Mouse (Mus musculus): ENCODE measurements around the gene Tbc1d12. TPM values are rescaled to one million over a fixed set of nuclear protein-coding genes. Genes with fewer than 3 reads are reported as not detected.

The Tbc1d12 gene
- 5.6 and 5.8 TPM in 2 replicates for polyA plus RNA-seq (2015; fragmentation: Nextera tagmentation; extraction: Ambion mirVana)

GRCm38 (mm10) chr19:38836438-38837170 lies at the start of gene Tbc1d12:
TSS of gene Tbc1d12 (plus strand) at chr19:38836579.
- Histone ChIP-seq H3K27me3 (replicated peaks; ENCODE audit: control insufficient read depth, insufficient read depth, low read length) (no peaks in the 10 kb centered on the region), H3K4me1 (ENCODE audit: control insufficient read depth, insufficient read depth, low read depth, low read length) (peaks cover 15% of the 10 kb centered on the region), H3K9ac (ENCODE audit: low read depth, low read length) (peak within 1 kb of the TSS; percentile 96), H3K4me2 (ENCODE audit: low read length) (peak within 1 kb of the TSS; percentile 64), H3K4me3 (ENCODE audit: low read length) (peak within 1 kb of the TSS; percentile 99), H3K36me3 (ENCODE audit: control insufficient read depth, insufficient read depth, low read length) (no peaks in the 10 kb centered on the region), H3K9me3 (ENCODE audit: control insufficient read depth, low read length) (no peaks in the 10 kb centered on the region), H3K27ac (ENCODE audit: low read depth, low read length) (peak within 1 kb of the TSS; percentile 85)
- 0% methylated on average over 47 of the region's 101 CpGs for WGBS
- ATAC-seq: peak; percentile 97

DNA sequence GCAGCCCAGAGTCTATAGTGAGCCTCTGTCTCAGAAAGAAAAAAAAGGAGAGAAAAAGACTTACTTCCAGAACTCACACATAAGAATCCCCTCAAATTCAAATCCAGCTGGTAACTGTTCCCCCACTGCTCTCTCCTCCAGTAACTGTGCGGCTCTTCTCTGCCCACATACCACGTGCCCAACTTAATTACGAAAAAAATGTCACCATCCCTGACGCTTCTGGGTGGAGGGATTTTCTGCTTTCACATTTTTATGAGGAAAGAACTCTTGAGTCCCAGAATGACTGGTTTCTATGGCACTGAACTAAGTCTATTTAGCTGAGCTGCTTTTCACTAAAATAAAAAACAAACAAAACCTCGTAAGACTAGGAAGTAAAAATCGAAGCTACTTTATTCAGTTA lies 48.6 kb upstream of the Tbc1d12 start:
- no peaks in the 10 kb centered on the region for H3K9me3 ChIP-seq (ENCODE audit: control insufficient read depth, low read length)
- no peaks in the 10 kb centered on the region for H3K27me3 ChIP-seq (replicated peaks; ENCODE audit: control insufficient read depth, insufficient read depth, low read length)
- no peak overlapping the region for H3K9ac ChIP-seq (ENCODE audit: low read depth, low read length)
- no peak for ATAC-seq
- peaks cover 21% of the 10 kb centered on the region for H3K36me3 ChIP-seq (ENCODE audit: control insufficient read depth, insufficient read depth, low read length)
- no peaks in the 10 kb centered on the region for H3K4me1 ChIP-seq (ENCODE audit: control insufficient read depth, insufficient read depth, low read depth, low read length)
- H3K4me2 ChIP-seq (ENCODE audit: low read length): no peak overlapping the region
- WGBS: 88% methylated on average over 6 of the region's 6 CpGs
- H3K27ac ChIP-seq (ENCODE audit: low read depth, low read length): no peak overlapping the region
- H3K4me3 ChIP-seq (ENCODE audit: low read length): no peak overlapping the region

- Histone ChIP-seq H3K36me3 (ENCODE audit: control insufficient read depth, insufficient read depth, low read length) (peaks cover 50% of the 10 kb centered on the region), H3K4me3 (ENCODE audit: low read length) (no peak overlapping the region), H3K9me3 (ENCODE audit: control insufficient read depth, low read length) (no peaks in the 10 kb centered on the region), H3K9ac (ENCODE audit: low read depth, low read length) (no peak overlapping the region), H3K4me1 (ENCODE audit: control insufficient read depth, insufficient read depth, low read depth, low read length) (no peaks in the 10 kb centered on the region), H3K27me3 (replicated peaks; ENCODE audit: control insufficient read depth, insufficient read depth, low read length) (no peaks in the 10 kb centered on the region), H3K27ac (ENCODE audit: low read depth, low read length) (no peak overlapping the region), H3K4me2 (ENCODE audit: low read length) (no peak overlapping the region)
- WGBS: 91% methylated on average over 7 of the region's 7 CpGs
- ATAC-seq: no peak
Measured at GRCm38 (mm10) chr19:38793563-38794045, 42.8 kb upstream of the Tbc1d12 start.

DNA sequence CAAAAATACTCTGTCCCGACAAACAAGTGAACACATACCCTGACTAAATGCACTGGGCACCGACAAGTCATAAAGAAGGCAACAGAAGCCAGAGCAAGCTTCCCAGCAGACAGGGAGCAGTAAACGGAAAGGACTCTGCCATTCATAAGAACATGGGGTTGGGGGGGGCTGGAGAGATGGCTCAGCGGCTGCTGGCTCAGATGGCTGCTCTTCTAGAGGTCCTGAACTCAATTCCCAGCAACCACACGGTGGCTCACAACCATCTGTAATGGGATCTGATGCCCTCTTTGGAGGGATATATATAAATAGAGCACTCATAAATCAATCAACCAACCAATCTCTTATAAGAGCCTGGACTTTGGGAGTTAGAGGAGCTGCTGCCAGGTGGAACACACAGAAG lies 39.8 kb upstream of the Tbc1d12 start:
- H3K4me1 ChIP-seq (ENCODE audit: control insufficient read depth, insufficient read depth, low read depth, low read length): no peaks in the 10 kb centered on the region
- no peaks in the 10 kb centered on the region for H3K27me3 ChIP-seq (replicated peaks; ENCODE audit: control insufficient read depth, insufficient read depth, low read length)
- no peak overlapping the region for H3K9ac ChIP-seq (ENCODE audit: low read depth, low read length)
- no peak for ATAC-seq
- WGBS: 85% methylated on average over 5 of the region's 5 CpGs
- no peak overlapping the region for H3K4me2 ChIP-seq (ENCODE audit: low read length)
- peaks cover 47% of the 10 kb centered on the region for H3K36me3 ChIP-seq (ENCODE audit: control insufficient read depth, insufficient read depth, low read length)
- H3K9me3 ChIP-seq (ENCODE audit: control insufficient read depth, low read length): no peaks in the 10 kb centered on the region
- no peak overlapping the region for H3K27ac ChIP-seq (ENCODE audit: low read depth, low read length)
- H3K4me3 ChIP-seq (ENCODE audit: low read length): no peak overlapping the region

DNA sequence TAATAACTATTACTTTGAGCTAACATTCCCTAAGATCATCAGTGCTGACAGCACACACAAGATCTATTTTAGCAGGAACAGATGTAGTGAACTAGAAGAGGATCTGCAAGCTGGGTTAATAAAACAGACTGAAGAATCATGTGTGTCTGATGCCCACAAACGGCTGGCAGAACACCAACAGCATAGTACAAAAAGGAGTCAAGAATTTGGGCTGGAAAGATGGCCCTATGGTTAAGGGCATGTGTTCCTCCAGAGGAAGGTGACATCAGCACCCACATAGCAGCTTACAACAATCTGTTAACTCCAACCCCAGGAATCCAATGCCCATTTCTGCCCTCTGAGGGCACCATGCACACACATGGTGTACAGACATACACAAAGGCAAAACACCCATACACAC lies 38.1 kb upstream of the Tbc1d12 start:
- WGBS: 86% methylated on average over 1 of the region's 1 CpGs
- H3K9ac ChIP-seq (ENCODE audit: low read depth, low read length): no peak overlapping the region

GRCm38 (mm10) chr19:38798801-38799200 lies 37.6 kb upstream of the Tbc1d12 start:
- Histone ChIP-seq H3K27ac (ENCODE audit: low read depth, low read length) (no peak overlapping the region), H3K27me3 (replicated peaks; ENCODE audit: control insufficient read depth, insufficient read depth, low read length) (no peaks in the 10 kb centered on the region), H3K4me3 (ENCODE audit: low read length) (no peak overlapping the region), H3K36me3 (ENCODE audit: control insufficient read depth, insufficient read depth, low read length) (peaks cover 46% of the 10 kb centered on the region), H3K4me1 (ENCODE audit: control insufficient read depth, insufficient read depth, low read depth, low read length) (no peaks in the 10 kb centered on the region), H3K9me3 (ENCODE audit: control insufficient read depth, low read length) (no peaks in the 10 kb centered on the region), H3K9ac (ENCODE audit: low read depth, low read length) (no peak overlapping the region), H3K4me2 (ENCODE audit: low read length) (no peak overlapping the region)
- no peak for ATAC-seq
- WGBS: 94% methylated on average over 6 of the region's 6 CpGs

More for the DNA sequence above, 38.1 kb upstream of the Tbc1d12 start:
- H3K4me3 ChIP-seq (ENCODE audit: low read length): no peak overlapping the region
- no peak for ATAC-seq
- no peaks in the 10 kb centered on the region for H3K9me3 ChIP-seq (ENCODE audit: control insufficient read depth, low read length)
- no peak overlapping the region for H3K4me2 ChIP-seq (ENCODE audit: low read length)
- peaks cover 47% of the 10 kb centered on the region for H3K36me3 ChIP-seq (ENCODE audit: control insufficient read depth, insufficient read depth, low read length)
- H3K27ac ChIP-seq (ENCODE audit: low read depth, low read length): no peak overlapping the region
- no peaks in the 10 kb centered on the region for H3K27me3 ChIP-seq (replicated peaks; ENCODE audit: control insufficient read depth, insufficient read depth, low read length)
- no peaks in the 10 kb centered on the region for H3K4me1 ChIP-seq (ENCODE audit: control insufficient read depth, insufficient read depth, low read depth, low read length)

GRCm38 (mm10) chr19:38818191-38818590 lies 18.2 kb upstream of the Tbc1d12 start:
- H3K4me2 ChIP-seq (ENCODE audit: low read length): peak overlapping the region; percentile 91
- peak overlapping the region; percentile 71 for H3K9ac ChIP-seq (ENCODE audit: low read depth, low read length)
- peaks cover 9% of the 10 kb centered on the region for H3K4me1 ChIP-seq (ENCODE audit: control insufficient read depth, insufficient read depth, low read depth, low read length)
- H3K27me3 ChIP-seq (replicated peaks; ENCODE audit: control insufficient read depth, insufficient read depth, low read length): no peaks in the 10 kb centered on the region
- H3K27ac ChIP-seq (ENCODE audit: low read depth, low read length): no peak overlapping the region
- peak overlapping the region; percentile 62 for H3K4me3 ChIP-seq (ENCODE audit: low read length)
- H3K9me3 ChIP-seq (ENCODE audit: control insufficient read depth, low read length): no peaks in the 10 kb centered on the region
- WGBS: 43% methylated on average over 8 of the region's 8 CpGs
- ATAC-seq: no peak
- peaks cover 10% of the 10 kb centered on the region for H3K36me3 ChIP-seq (ENCODE audit: control insufficient read depth, insufficient read depth, low read length)

DNA sequence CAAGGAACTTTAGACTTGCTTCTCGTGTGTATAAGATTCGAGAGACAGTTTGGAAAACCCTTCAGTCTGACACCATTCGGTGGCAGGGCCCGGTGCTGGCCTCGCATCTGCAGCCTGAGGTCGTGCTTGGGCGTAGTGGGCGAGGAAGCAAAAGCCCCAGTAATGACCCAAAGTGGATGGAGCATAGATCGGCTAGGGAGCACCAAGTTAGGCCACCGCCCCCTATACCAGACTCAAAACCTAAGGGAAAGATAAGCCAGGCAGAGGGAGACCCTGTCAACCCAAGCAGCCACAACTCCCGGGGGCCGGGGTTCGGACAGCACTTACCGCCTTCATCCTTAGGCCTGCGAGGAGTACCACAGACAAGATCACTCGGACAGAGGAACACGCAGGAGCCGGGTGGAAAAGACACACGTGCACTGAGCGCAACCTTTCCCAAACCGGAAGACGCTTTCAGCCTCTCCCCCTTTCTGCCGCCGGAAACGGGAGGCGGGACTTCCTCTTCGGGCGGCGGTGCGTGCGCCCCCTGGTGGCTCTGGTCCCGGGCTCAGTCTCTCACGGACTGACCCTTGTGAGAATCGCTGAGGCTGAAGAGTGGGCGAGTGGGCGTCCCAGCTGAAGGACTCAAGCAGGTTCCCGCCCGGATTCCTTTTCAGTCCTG lies 17.5 kb upstream of the Tbc1d12 start, which contains the start of gene Noc3l:
Noc3l (minus strand) TSS at position 472 of the 661 bp plus-strand sequence.
- Histone ChIP-seq H3K4me2 (ENCODE audit: low read length) (peak within 1 kb of the TSS; percentile 91), H3K27ac (ENCODE audit: low read depth, low read length) (peak within 1 kb of the TSS; percentile 60), H3K4me3 (ENCODE audit: low read length) (peak within 1 kb of the TSS; percentile 62), H3K36me3 (ENCODE audit: control insufficient read depth, insufficient read depth, low read length) (peaks cover 8% of the 10 kb centered on the region), H3K27me3 (replicated peaks; ENCODE audit: control insufficient read depth, insufficient read depth, low read length) (no peaks in the 10 kb centered on the region), H3K4me1 (ENCODE audit: control insufficient read depth, insufficient read depth, low read depth, low read length) (peaks cover 9% of the 10 kb centered on the region), H3K9me3 (ENCODE audit: control insufficient read depth, low read length) (no peaks in the 10 kb centered on the region), H3K9ac (ENCODE audit: low read depth, low read length) (peak within 1 kb of the TSS; percentile 71)
- ATAC-seq: peak; percentile 98
- WGBS: under 1% methylated on average over 33 of the region's 38 CpGs

GRCm38 (mm10) chr19:38819427-38819802 lies 17.0 kb upstream of the Tbc1d12 start:
- Histone ChIP-seq H3K27ac (ENCODE audit: low read depth, low read length) (peak overlapping the region; percentile 60; the same call in 1 of the 2 replicates), H3K4me2 (ENCODE audit: low read length) (peak overlapping the region; percentile 91), H3K4me1 (ENCODE audit: control insufficient read depth, insufficient read depth, low read depth, low read length) (peaks cover 9% of the 10 kb centered on the region), H3K9me3 (ENCODE audit: control insufficient read depth, low read length) (no peaks in the 10 kb centered on the region), H3K27me3 (replicated peaks; ENCODE audit: control insufficient read depth, insufficient read depth, low read length) (no peaks in the 10 kb centered on the region), H3K4me3 (ENCODE audit: low read length) (peak overlapping the region; percentile 62), H3K36me3 (ENCODE audit: control insufficient read depth, insufficient read depth, low read length) (0 out of 2 replicates have a peak, but pooled peaks cover 3% of the 10 kb centered on the region), H3K9ac (ENCODE audit: low read depth, low read length) (peak overlapping the region; percentile 71)
- 13% methylated on average over 16 of the region's 16 CpGs for WGBS
- ATAC-seq: peak; percentile 82

All from hindbrain, embryonic 16.5 days (tissue).